ENCODE assay signal across 8 mouse cellular contexts in genomic region chr13:6341102-6341737, GRCm38 (mm10).
DNase-seq lines count a peak whose midpoint lies in the region; ATAC-seq and TF ChIP-seq lines count a peak whose summit lies in the region.

No protein-coding gene starts in this region.

- no peak overlapping the region for H3K27ac ChIP-seq in heart, postnatal 0 days (ENCODE audit: low read depth)

- WGBS in heart, postnatal 0 days = 40% methylated on average over 3 of the region's 3 CpGs

- no peaks in the 10 kb centered on the region for H3K27me3 ChIP-seq in heart, postnatal 0 days (ENCODE audit: control insufficient read depth, insufficient read depth, low read length)

- peaks cover 10% of the 10 kb centered on the region; the same call in 1 of the 2 replicates for H3K4me1 ChIP-seq in heart, postnatal 0 days (ENCODE audit: control insufficient read depth, insufficient read depth)

- peak; percentile 63; the same call in 1 of the 2 replicates for ATAC-seq in heart, postnatal 0 days (ENCODE audit: insufficient read depth, low read depth)
- no peak for ATAC-seq in CD4-positive, CD25-positive, alpha-beta regulatory T cell, adult 4 months

- H3K36me3 ChIP-seq in heart, postnatal 0 days (replicated peaks; ENCODE audit: control insufficient read depth, insufficient read depth, low read length) = no peaks in the 10 kb centered on the region

- H3K9ac ChIP-seq in heart, postnatal 0 days (replicated peaks; ENCODE audit: low read depth, low read length) = no peak overlapping the region

- no peaks in the 10 kb centered on the region for H3K9me3 ChIP-seq in heart, postnatal 0 days (replicated peaks; ENCODE audit: control insufficient read depth, low read length)

- intact Hi-C loops in left cerebral cortex, postnatal 10 days (cut with DNase I) = loop anchor here (10.0 kb wide), 1 partner anchor 124 kb away; no protein-coding TSS in a partner anchor

- TF ChIP-seq EP300 in heart, postnatal 0 days (IDR thresholded peaks at IDR 0.05; ENCODE audit: low read depth) = no peak

- TF ChIP-seq CTCF in heart, postnatal 0 days (IDR thresholded peaks at IDR 0.05; ENCODE audit: low read depth) = no peak

- H3K4me2 ChIP-seq in heart, postnatal 0 days (ENCODE audit: low read depth, low read length) = no peak overlapping the region; the same call in 1 of the 2 replicates

- DNase-seq in cerebellum, postnatal 10 days = peak; percentile 22 to 42
- no peak for DNase-seq in cerebellum, adult 11-12 months
- DNase-seq in Muller cell, postnatal 12 days (ENCODE audit: inconsistent ontology term) = peak; percentile 26
- peak; percentile 25 for DNase-seq in heart, postnatal 0 days (ENCODE audit: low spot score)
- peak; percentile 39 to 56 for DNase-seq in left cerebral cortex, postnatal 10 days (ENCODE audit: extremely low spot score in 1 of 2, low spot score in 2 of 2)
- DNase-seq in thymus, postnatal 14 days = no peak
- no peak for DNase-seq in urinary bladder, adult 2 months (ENCODE audit: low spot score)

- no peak overlapping the region for H3K4me3 ChIP-seq in heart, postnatal 0 days (ENCODE audit: low read depth, low read length)

Comparison
In these comparisons a context has a peak if more than half of its experiments do, and no peak if none do; other contexts are left out.
1. DNase-seq: peak in cerebellum, postnatal 10 days (2 of 2), Muller cell, postnatal 12 days (single experiment), heart, postnatal 0 days (single experiment) and left cerebral cortex, postnatal 10 days (2 of 2); none in cerebellum, adult 11-12 months (single experiment), thymus, postnatal 14 days (single experiment) and urinary bladder, adult 2 months (single experiment).